Mouse (Mus musculus) limb, embryonic 13.5 days (tissue): Measurements from ENCODE around the gene Flywch2. TPM values are rescaled to one million over a fixed set of nuclear protein-coding genes. Genes with fewer than 3 reads are reported as not detected.
A peak's percentile ranks its signal among the peaks of the same experiment; 100 is the strongest.
"Not testable (repeated sequence)": the region's sequence is repeated elsewhere in the genome, so short reads cannot be mapped to it uniquely, and the experiment has no call there.

Experiments
- ATAC-seq: fragments of 200-750 bp; cut with Nextera tagmentation; 2 replicates; pipeline ENCODE4 v1.8.0; 2017; ENCODE audit warnings: low read depth, moderate number of reproducible peaks, moderate TSS enrichment; ENCODE audit not compliant: low FRiP score
- H3K27ac ChIP-seq: fragments of 300-500 bp; sonication (generic); 2 replicates; pipeline ENCODE4 v1.5.1; 2015; ENCODE audit warnings: inconsistent platforms, mild to moderate bottlenecking, moderate library complexity
- H3K27me3 ChIP-seq: fragments of 300-500 bp; sonication (generic); 2 replicates; pipeline ENCODE4 v1.6.1; 2015; ENCODE audit warnings: mild to moderate bottlenecking, inconsistent platforms
- H3K36me3 ChIP-seq: fragments of 300-500 bp; sonication (generic); 2 replicates; pipeline ENCODE4 v1.6.1; 2015; ENCODE audit warnings: inconsistent platforms, mild to moderate bottlenecking, moderate library complexity
- H3K4me1 ChIP-seq: fragments of 300-500 bp; sonication (generic); 2 replicates; pipeline ENCODE4 v1.6.1; 2015; ENCODE audit warnings: inconsistent platforms
- H3K4me2 ChIP-seq: fragments of 300-500 bp; sonication (generic); replicated peaks from 2 replicates; pipeline ENCODE4 v1.6.1; 2015; ENCODE audit warnings: inconsistent platforms, mild to moderate bottlenecking, moderate library complexity
- H3K4me3 ChIP-seq: fragments of 300-500 bp; sonication (generic); 2 replicates; pipeline ENCODE4 v1.5.1; 2015; ENCODE audit warnings: moderate library complexity, mild to moderate bottlenecking, inconsistent platforms
- H3K9ac ChIP-seq: fragments of 300-500 bp; sonication (generic); 2 replicates; pipeline ENCODE4 v1.6.1; 2015; ENCODE audit warnings: mild to moderate bottlenecking, inconsistent platforms
- H3K9me3 ChIP-seq: fragments of 300-500 bp; sonication (generic); 2 replicates; pipeline ENCODE4 v1.6.1; 2016; ENCODE audit warnings: inconsistent platforms
- WGBS: fragments of 180-500 bp; shearing (Covaris S2); methylation state at CpG from one replicate; pipeline ENCODE4 v1.1.7; 2015; 5-methylcytosine and 5-hydroxymethylcytosine counted together
- polyA plus RNA-seq: library from polyadenylated mRNA; unstranded; fragments of >200 nt; fragmentation: Nextera tagmentation; extraction: Ambion mirVana; gene quantifications from 2 replicates; pipeline ENCODE4 v1.2.1, GENCODE M21; 2015

The Flywch2 gene
- polyA plus RNA-seq, 1 experiment from 2014 or later, result 68.0 TPM

DNA sequence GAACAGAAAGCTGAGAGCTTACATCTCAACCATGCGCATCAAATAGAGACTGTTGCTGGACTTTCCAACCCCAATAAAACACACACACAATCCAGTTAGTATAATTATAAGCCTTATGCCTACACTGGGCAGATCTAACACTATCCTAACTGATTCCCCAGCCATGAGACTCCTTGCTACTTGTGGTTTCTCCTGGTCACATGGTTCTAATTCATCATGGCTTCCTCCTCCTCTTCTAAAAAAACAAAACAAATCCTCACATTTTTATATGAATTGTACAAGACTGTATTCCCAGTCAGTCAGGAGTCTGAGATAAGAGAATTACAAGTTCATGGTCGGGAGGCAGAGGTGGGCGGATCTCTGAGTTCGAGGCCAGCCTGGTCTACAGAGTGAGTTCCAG, 3.1 kb upstream of the Flywch2 start:
- Histone ChIP-seq H3K36me3 (peaks cover 3% of the 10 kb centered on the region; the same call in 1 of the 2 replicates), H3K9ac (no peak overlapping the region), H3K9me3 (no peaks in the 10 kb centered on the region), H3K4me3 (no peak overlapping the region), H3K4me2 (no peak overlapping the region), H3K27me3 (no peaks in the 10 kb centered on the region), H3K4me1 (peaks cover 31% of the 10 kb centered on the region), H3K27ac (no peak overlapping the region)
- WGBS, result 88% methylated on average over 4 of the region's 4 CpGs
- ATAC-seq, result no peak

GRCm38 (mm10) chr17:23786510-23786931, 640 bp upstream of the Flywch2 start:
- 25% methylated on average over 13 of the region's 13 CpGs for WGBS
- Histone ChIP-seq H3K27ac (no peak overlapping the region), H3K36me3 (no peaks in the 10 kb centered on the region), H3K9ac (peak overlapping the region; percentile 82), H3K4me2 (peak overlapping the region; percentile 81), H3K4me1 (peaks cover 31% of the 10 kb centered on the region), H3K9me3 (no peaks in the 10 kb centered on the region), H3K4me3 (peak overlapping the region; percentile 71), H3K27me3 (no peaks in the 10 kb centered on the region)
- ATAC-seq, result no peak

DNA sequence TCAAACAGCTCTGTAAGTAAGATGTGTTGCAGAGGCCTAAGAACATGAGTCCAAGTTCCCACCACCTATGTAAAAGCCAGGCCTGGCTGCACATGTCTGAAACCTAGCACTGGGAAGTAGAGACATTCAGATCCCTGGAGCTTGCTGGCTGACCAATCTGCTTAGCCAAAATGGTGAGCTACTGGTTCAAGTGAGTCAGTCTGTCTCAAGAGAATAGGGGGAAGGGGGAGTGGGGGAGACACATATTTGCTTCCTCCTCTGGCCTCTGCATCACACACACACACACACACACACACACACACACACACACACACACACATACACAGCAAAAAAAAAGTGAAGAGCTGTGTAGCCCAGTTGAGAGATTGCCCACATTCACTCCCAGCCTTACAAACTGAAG, 2.5 kb downstream of the Flywch2 start:
- Histone ChIP-seq H3K4me3 (no peak overlapping the region), H3K4me2 (no peak overlapping the region), H3K27ac (no peak overlapping the region), H3K4me1 (peaks cover 12% of the 10 kb centered on the region), H3K27me3 (no peaks in the 10 kb centered on the region), H3K9me3 (no peaks in the 10 kb centered on the region), H3K36me3 (peaks cover 8% of the 10 kb centered on the region; the same call in 1 of the 2 replicates), H3K9ac (no peak overlapping the region)
- no peak for ATAC-seq

DNA sequence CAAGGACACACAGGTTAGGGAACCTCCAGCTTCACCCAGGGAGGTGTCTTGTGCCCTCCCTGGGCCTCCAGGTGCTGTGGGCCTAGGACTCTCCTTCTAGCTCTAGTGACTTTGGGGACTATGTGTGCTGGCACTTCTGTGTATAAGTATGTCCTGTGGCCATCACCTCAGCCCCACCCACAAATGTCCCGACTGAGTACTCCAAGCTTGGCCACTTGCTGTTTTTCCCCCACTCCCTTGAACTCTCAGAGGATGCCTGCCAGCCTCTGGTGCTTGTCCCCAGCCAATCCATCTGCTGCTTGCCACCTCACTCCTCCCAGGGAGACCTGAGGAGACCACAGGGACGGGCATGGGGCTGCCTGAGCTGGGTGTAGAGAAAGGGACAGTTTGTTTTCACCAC, 7.4 kb downstream of the Flywch2 start:
- no peaks in the 10 kb centered on the region for H3K9me3 ChIP-seq
- no peak overlapping the region for H3K9ac ChIP-seq
- no peak for ATAC-seq
- H3K27me3 ChIP-seq, result no peaks in the 10 kb centered on the region
- H3K27ac ChIP-seq, result no peak overlapping the region
- H3K4me2 ChIP-seq, result no peak overlapping the region
- H3K36me3 ChIP-seq, result peaks cover 18% of the 10 kb centered on the region
- no peaks in the 10 kb centered on the region; the same call in 1 of the 2 replicates for H3K4me1 ChIP-seq
- H3K4me3 ChIP-seq, result no peak overlapping the region
- WGBS, result 58% methylated on average over 2 of the region's 2 CpGs

DNA sequence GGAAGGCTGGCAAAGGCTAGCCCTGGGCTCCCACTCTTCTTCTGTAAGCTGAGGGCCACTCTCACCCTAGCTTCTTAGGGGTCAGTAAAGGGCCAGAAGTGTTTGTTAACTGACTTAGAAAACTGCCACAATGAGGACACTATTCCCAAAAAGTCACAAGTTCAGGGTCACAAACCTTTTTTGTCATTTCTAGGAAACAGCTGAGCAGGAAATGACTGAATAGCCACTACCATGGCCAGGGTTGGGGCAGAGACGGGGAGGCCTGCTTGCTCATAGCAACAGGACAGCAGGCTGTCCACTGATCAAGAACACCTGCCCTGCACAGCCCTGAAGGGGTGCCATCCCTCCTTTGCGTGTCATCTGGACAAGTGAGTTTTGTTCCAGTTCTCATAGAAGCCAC, 8.7 kb downstream of the Flywch2 start:
- Histone ChIP-seq H3K36me3 (peaks cover 18% of the 10 kb centered on the region), H3K9ac (no peak overlapping the region), H3K27me3 (no peaks in the 10 kb centered on the region), H3K27ac (no peak overlapping the region), H3K4me2 (no peak overlapping the region), H3K4me1 (no peaks in the 10 kb centered on the region; the same call in 1 of the 2 replicates), H3K9me3 (no peaks in the 10 kb centered on the region), H3K4me3 (no peak overlapping the region)
- 60% methylated on average over 2 of the region's 2 CpGs for WGBS
- no peak for ATAC-seq

DNA sequence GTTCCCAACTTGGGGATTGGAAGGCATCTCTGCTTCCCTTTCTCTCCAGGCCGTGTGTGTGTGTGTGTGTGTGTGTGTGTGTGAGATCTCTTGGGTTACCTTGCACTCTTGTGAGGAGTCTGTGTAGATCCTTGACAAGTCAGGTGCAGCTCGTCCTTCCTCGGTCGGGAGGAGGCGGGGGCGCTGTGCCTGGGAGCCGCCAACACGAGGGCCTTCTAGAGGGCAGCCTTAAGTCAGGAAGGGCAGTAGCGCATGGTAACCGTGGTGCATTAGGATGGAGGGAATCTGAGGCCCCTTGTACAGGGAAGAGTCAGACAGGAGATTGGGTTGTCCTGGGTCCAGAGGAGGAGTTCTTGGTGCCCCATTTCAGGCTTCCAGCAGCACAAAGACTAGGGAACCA, 9.7 kb downstream of the Flywch2 start:
- 76% methylated on average over 10 of the region's 10 CpGs for WGBS
- H3K36me3 ChIP-seq, result peaks cover 18% of the 10 kb centered on the region
- no peak overlapping the region for H3K4me3 ChIP-seq
- no peak for ATAC-seq
- no peak overlapping the region for H3K4me2 ChIP-seq
- no peak overlapping the region for H3K9ac ChIP-seq
- H3K4me1 ChIP-seq, result no peaks in the 10 kb centered on the region; the same call in 1 of the 2 replicates
- H3K9me3 ChIP-seq, result no peaks in the 10 kb centered on the region
- no peaks in the 10 kb centered on the region for H3K27me3 ChIP-seq
- H3K27ac ChIP-seq, result no peak overlapping the region

DNA sequence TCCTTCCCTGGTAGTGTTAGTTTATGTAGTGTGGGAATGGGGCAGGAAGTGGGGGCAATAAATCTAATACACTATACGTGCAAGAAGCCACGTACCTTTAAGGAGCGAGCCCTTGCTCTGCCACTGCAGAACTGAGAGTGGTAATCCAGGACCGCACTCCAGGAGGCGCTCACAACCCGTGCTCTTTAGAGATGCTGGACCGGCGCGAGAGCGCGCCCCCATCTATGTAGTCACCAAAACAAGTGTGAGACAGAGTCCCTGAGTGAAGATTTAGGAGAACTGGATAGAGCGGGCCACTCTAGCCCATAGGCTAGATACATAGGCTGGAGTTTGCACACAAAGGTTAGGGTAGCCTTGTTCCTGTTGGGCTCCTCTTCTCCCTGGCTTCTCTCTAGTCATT, 11.8 kb downstream of the Flywch2 start:
- H3K36me3 ChIP-seq, result peaks cover 12% of the 10 kb centered on the region
- H3K4me3 ChIP-seq, result no peak overlapping the region
- peaks cover 8% of the 10 kb centered on the region for H3K4me1 ChIP-seq
- no peak overlapping the region for H3K9ac ChIP-seq
- no peak; the same call in 1 of the 2 replicates for ATAC-seq
- H3K27ac ChIP-seq, result no peak overlapping the region
- 3% methylated on average over 12 of the region's 12 CpGs for WGBS
- H3K4me2 ChIP-seq, result no peak overlapping the region
- H3K27me3 ChIP-seq, result no peaks in the 10 kb centered on the region
- no peaks in the 10 kb centered on the region for H3K9me3 ChIP-seq

DNA sequence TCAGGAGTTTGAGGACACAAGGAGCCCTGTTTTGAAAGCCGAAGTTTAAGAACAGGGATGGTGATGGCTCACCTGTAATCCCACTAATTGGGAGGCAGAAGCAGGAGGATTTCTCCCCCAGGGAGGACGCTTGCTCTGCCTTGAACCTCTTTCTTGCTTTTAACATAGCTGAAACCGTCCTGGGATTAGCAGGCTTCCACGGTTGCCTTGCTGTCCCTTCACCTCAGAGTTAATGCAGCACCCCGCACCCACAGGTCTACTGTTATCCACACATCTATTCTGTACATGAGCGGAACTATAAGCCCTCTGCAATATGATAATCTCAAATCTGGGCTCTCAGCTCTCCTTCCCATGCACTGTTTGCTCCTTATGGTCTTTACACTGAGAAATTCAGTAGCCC, 12.2 kb downstream of the Flywch2 start:
- H3K9me3 ChIP-seq, result no peaks in the 10 kb centered on the region
- H3K4me1 ChIP-seq, result peaks cover 8% of the 10 kb centered on the region
- no peak overlapping the region for H3K27ac ChIP-seq
- ATAC-seq, result no peak
- WGBS, result 66% methylated on average over 6 of the region's 6 CpGs
- no peaks in the 10 kb centered on the region for H3K27me3 ChIP-seq
- no peak overlapping the region for H3K4me3 ChIP-seq
- no peak overlapping the region for H3K9ac ChIP-seq
- no peak overlapping the region for H3K4me2 ChIP-seq
- H3K36me3 ChIP-seq, result peaks cover 15% of the 10 kb centered on the region

DNA sequence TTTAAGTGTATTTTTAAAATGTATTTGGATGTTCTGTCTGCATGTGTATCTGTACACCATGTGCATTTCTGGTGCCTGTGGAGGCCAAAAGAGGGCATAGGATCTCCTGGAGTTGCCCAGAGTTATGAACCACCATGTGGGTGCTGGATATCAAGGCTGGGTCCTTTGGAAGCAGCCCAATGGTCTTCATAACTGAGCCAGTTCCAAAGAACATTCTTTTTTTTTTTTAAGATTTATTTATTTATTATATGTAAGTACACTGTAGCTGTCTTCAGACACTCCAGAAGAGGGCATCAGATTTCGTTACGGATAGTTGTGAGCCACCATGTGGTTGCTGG, 13.7 kb downstream of the Flywch2 start:
- H3K4me2 ChIP-seq, result peak overlapping the region; percentile 78; the same call in 1 of the 2 replicates
- not testable (repeated sequence) for ATAC-seq

DNA sequence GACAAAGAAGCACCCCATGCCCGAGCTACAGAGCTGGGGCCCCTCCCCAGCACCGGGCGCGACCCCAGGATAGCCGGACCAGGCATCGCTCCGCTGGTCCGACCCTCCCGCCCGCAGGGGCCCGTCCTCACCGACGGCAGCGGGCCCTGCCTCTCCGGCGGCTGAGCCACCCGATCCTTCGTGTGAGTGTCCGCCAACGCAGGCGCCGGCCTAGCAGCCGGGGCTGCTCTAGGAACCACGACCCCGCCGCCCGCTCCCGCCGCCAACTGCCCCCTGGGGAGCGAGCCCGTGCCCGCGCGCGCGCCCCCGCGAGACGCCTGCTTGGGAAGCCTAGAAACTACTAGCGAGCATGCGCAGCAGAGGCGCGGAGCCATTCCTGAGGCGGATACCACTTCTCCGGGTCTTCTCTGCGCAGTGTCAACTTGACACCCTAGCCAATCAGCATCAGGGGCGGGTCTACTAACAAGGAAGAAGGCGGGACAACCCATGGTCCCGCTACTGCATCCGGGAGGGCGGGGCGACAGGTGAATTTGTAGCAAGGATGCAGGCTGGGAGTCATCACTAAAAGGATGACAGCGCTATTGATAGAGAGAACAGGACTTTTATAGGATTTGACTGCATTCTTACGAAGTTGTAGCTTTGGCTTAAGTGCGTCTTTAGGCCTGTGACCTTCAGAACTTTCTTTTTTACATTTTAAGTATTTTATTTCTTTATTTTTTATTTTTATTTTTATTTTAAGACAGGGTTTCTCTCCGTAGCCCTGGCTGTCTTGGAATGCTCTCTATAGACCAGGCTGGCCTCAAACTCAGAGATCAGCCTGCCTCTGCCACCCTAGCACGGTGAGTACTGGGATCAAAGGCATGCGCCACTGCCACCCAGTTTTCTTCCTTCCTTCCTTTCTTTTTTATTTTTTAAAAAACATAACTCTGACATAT, 14.3 kb downstream of the Flywch2 start, which contains the start of gene Flywch1:
Gene Flywch1, minus strand, starts transcription at position 319 of the 935 bp plus-strand sequence.
- WGBS, result 3% methylated on average over 51 of the region's 58 CpGs
- ATAC-seq, result peak; percentile 98

More for the DNA sequence above, 13.7 kb downstream of the Flywch2 start:
- H3K9me3 ChIP-seq, H3K27me3 ChIP-seq, H3K27ac ChIP-seq, H3K9ac ChIP-seq, H3K4me1 ChIP-seq: not testable (repeated sequence)
- 80% methylated on average over 2 of the region's 2 CpGs for WGBS
- Histone ChIP-seq H3K4me3 (peak overlapping the region; percentile 79; the same call in 1 of the 2 replicates), H3K36me3 (peaks cover 25% of the 10 kb centered on the region)

DNA sequence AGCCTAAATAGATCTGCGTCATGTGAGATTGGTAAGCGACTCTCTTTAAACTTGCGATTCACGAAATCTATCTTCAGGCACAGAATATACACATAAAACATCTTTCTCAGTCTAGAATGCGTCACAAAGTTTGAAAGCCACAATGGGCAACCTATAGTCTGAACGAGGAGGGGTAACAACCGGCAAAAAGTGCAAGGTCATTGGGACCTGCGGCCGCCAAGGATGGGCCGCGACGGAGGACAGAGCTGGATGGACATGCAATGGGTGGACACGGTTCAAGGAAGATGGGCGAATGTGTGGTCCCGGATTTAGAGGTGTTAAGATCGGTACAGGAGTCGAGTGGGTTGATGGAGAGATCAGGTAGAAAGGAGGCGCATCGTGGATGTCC, 15.0 kb downstream of the Flywch2 start:
- H3K4me2 ChIP-seq, result peak overlapping the region; percentile 78
- H3K27ac ChIP-seq, result no peak overlapping the region; the same call in 1 of the 2 replicates
- under 1% methylated on average over 19 of the region's 19 CpGs for WGBS
- H3K27me3 ChIP-seq, result no peaks in the 10 kb centered on the region
- no peaks in the 10 kb centered on the region for H3K9me3 ChIP-seq
- H3K9ac ChIP-seq, result peak overlapping the region; percentile 90
- peak overlapping the region; percentile 79 for H3K4me3 ChIP-seq
- peaks cover 16% of the 10 kb centered on the region for H3K36me3 ChIP-seq
- peaks cover 8% of the 10 kb centered on the region for H3K4me1 ChIP-seq
- no peak; the same call in 1 of the 2 replicates for ATAC-seq

More for the DNA sequence above, 14.3 kb downstream of the Flywch2 start, which contains the start of gene Flywch1:
- H3K36me3 ChIP-seq, result peaks cover 23% of the 10 kb centered on the region
- peak within 1 kb of the TSS; percentile 64 for H3K27ac ChIP-seq
- no peaks in the 10 kb centered on the region for H3K27me3 ChIP-seq
- H3K4me3 ChIP-seq, result peak within 1 kb of the TSS; percentile 79
- H3K4me1 ChIP-seq, result peaks cover 8% of the 10 kb centered on the region
- peak within 1 kb of the TSS; percentile 78 for H3K4me2 ChIP-seq
- no peaks in the 10 kb centered on the region for H3K9me3 ChIP-seq
- H3K9ac ChIP-seq, result peak within 1 kb of the TSS; percentile 90

DNA sequence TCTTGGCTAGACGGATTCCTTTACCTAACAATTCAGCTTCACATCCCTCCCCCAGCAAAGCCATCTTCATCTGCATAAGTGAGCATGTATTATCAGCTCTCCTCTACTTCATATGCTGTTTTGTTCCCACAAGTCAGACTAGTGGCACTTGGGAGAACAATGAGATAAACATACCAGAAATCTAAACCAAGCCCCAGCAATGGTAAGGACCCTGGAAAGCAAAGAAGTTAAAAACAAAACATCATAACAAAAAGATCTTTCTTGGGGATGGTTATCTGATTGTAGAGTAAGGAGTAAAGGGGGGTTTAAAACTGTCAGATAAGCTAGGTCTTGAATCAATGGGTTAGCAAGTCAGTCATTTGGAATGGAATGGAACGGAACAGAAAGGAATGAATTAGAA, 15.4 kb downstream of the Flywch2 start:
- Histone ChIP-seq H3K4me2 (peak overlapping the region; percentile 78), H3K4me1 (peaks cover 8% of the 10 kb centered on the region), H3K36me3 (peaks cover 15% of the 10 kb centered on the region), H3K27me3 (no peaks in the 10 kb centered on the region), H3K9ac (peak overlapping the region; percentile 90), H3K27ac (no peak overlapping the region), H3K9me3 (no peaks in the 10 kb centered on the region), H3K4me3 (peak overlapping the region; percentile 79)
- 29% methylated on average over 2 of the region's 2 CpGs for WGBS
- ATAC-seq, result no peak
